Mouse (Mus musculus): ENCODE results near the gene Ceacam18.

The Ceacam18 gene

GRCm38 (mm10) chr7:43634500-43634899 is at the start of gene Ceacam18:
Ceacam18 (plus strand) TSS chr7:43634707.
- in situ Hi-C loops (cut with MboI): no loop called here

- in situ Hi-C loops (cut with MboI): no loop called here
Observed at GRCm38 (mm10) chr7:43584790-43585189, 49.7 kb upstream of the Ceacam18 start.

- in situ Hi-C loops (cut with MboI): no loop called here
Observed at GRCm38 (mm10) chr7:43601884-43602283, 32.6 kb upstream of the Ceacam18 start.

- in situ Hi-C loops (cut with MboI): no loop called here
Observed at GRCm38 (mm10) chr7:43606896-43607742, 27.4 kb upstream of the Ceacam18 start, which contains the start of gene Zfp819. Zfp819 (plus strand) TSS chr7:43607169.

GRCm38 (mm10) chr7:43607743-43608287 is 26.7 kb upstream of the Ceacam18 start:
- in situ Hi-C loops (cut with MboI): no loop called here

- in situ Hi-C loops (cut with MboI): no loop called here
Observed at GRCm38 (mm10) chr7:43608316-43608824, 26.1 kb upstream of the Ceacam18 start.

GRCm38 (mm10) chr7:43613816-43614551 is 20.5 kb upstream of the Ceacam18 start:
- in situ Hi-C loops (cut with MboI): no loop called here

GRCm38 (mm10) chr7:43622927-43623326 is 11.6 kb upstream of the Ceacam18 start:
- in situ Hi-C loops (cut with MboI): no loop called here

GRCm38 (mm10) chr7:43623819-43624218 is 10.7 kb upstream of the Ceacam18 start:
- in situ Hi-C loops (cut with MboI): no loop called here

- in situ Hi-C loops (cut with MboI): no loop called here
Observed at GRCm38 (mm10) chr7:43625065-43625464, 9.4 kb upstream of the Ceacam18 start.

- in situ Hi-C loops (cut with MboI): no loop called here
Observed at GRCm38 (mm10) chr7:43625794-43626422, 8.6 kb upstream of the Ceacam18 start.

- in situ Hi-C loops (cut with MboI): no loop called here
Observed at GRCm38 (mm10) chr7:43633940-43634339, 567 bp upstream of the Ceacam18 start.

- in situ Hi-C loops (cut with MboI): no loop called here
Observed at GRCm38 (mm10) chr7:43636194-43636593, 1.7 kb downstream of the Ceacam18 start.

GRCm38 (mm10) chr7:43637118-43637517 is 2.6 kb downstream of the Ceacam18 start:
- in situ Hi-C loops (cut with MboI): no loop called here

- in situ Hi-C loops (cut with MboI): no loop called here
Observed at GRCm38 (mm10) chr7:43642587-43642986, 8.1 kb downstream of the Ceacam18 start.

GRCm38 (mm10) chr7:43643046-43643652 is 8.6 kb downstream of the Ceacam18 start:
- in situ Hi-C loops (cut with MboI): no loop called here

- in situ Hi-C loops (cut with MboI): no loop called here
Observed at GRCm38 (mm10) chr7:43652683-43653082, 18.2 kb downstream of the Ceacam18 start.

GRCm38 (mm10) chr7:43654519-43654918 is 20.0 kb downstream of the Ceacam18 start:
- in situ Hi-C loops (cut with MboI): no loop called here

- in situ Hi-C loops (cut with MboI): no loop called here
Observed at GRCm38 (mm10) chr7:43656232-43656631, 21.7 kb downstream of the Ceacam18 start.

- in situ Hi-C loops (cut with MboI): no loop called here
Observed at GRCm38 (mm10) chr7:43660002-43660401, 25.5 kb downstream of the Ceacam18 start, which contains the start of gene Siglece. Siglece (minus strand) TSS chr7:43660161.

GRCm38 (mm10) chr7:43662804-43663203 is 28.3 kb downstream of the Ceacam18 start:
- in situ Hi-C loops (cut with MboI): no loop called here
